Mouse (Mus musculus) bone marrow macrophage, adult 2 months (primary cell): ENCODE results near the gene Dmpk. TPM values are rescaled to one million over a fixed set of nuclear protein-coding genes. Genes with fewer than 3 reads are reported as not detected.

Experiments
- H3K27ac ChIP-seq: 2 replicates; pipeline ENCODE4 v1.5.1; 2012; ENCODE audit warnings: low read depth, low read length; ENCODE audit not compliant: insufficient read depth
- H3K4me1 ChIP-seq: 2 replicates; pipeline ENCODE4 v1.6.1; 2012; ENCODE audit warnings: low read length; ENCODE audit not compliant: control insufficient read depth, insufficient read depth
- H3K4me3 ChIP-seq: 2 replicates; pipeline ENCODE4 v1.5.1; 2012; ENCODE audit warnings: mild to moderate bottlenecking, low read length, moderate library complexity; ENCODE audit not compliant: insufficient read depth
- CTCF ChIP-seq: IDR thresholded peaks from 2 replicates; pipeline ENCODE4 v1.5.1; 2012; ENCODE audit warnings: low read depth, mild to moderate bottlenecking, low read length, moderate library complexity
- POLR2A ChIP-seq: IDR thresholded peaks from 2 replicates; pipeline ENCODE4 v1.6.1; 2012; ENCODE audit warnings: mild to moderate bottlenecking, low read depth, low read length, borderline replicate concordance
- polyA plus RNA-seq: library from polyadenylated mRNA; stranded (reverse); fragments of >200 nt; gene quantifications from 2 replicates; pipeline ENCODE4 v1.2.4, GENCODE M21; 2012; ENCODE audit not compliant: missing spikeins, insufficient read depth, insufficient read length

Dmpk gene
- polyA plus RNA-seq, 1 experiment: 4.2 TPM

DNA sequence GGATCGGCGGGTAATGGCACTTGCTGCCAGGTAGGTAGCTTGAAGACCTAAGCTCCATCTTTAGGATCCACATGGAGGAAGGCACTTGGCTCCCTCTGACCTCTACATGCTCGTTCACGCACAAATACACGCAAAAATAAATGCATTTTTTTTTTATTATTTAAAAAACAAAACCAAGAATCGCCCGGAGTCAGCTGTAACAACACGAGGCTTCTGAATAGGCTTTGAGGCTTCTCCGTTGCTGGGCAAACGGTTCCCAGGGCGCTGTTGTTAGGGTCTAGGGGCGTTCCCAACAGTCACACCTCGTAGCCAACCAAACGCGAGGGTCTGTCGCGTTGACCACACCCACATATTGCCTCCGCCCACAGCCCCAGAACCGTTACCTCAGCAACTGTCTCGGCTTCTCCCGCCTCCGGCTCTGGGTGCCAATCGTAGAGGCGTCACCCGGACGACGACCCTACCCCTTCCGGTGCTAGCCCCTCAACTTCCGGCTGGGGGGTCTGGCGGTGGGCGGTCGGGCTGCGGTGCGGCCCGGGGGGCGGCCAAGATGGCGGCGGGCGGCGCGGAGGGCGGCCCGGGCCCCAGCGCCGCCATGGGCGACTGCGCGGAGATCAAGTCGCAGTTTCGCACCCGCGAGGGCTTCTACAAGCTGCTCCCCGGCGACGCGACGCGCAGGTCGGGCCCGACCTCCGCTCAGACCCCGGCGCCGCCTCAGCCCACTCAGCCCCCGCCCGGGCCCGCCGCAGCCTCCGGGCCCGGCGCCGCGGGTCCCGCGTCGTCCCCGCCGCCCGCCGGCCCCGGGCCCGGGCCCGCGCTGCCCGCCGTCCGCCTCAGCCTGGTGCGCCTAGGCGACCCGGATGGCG lies 7.7 kb upstream of the Dmpk start, which contains the start of gene Dmwd:
TSS of gene Dmwd (plus strand) at position 505 of the 863 bp plus-strand sequence.
- peak within 1 kb of the TSS; percentile 42 for H3K4me3 ChIP-seq
- no peak within 1 kb of the TSS for H3K27ac ChIP-seq
- H3K4me1 ChIP-seq: peaks cover 9% of the 10 kb centered on the region
- TF ChIP-seq POLR2A (no peak), CTCF (no peak)

DNA sequence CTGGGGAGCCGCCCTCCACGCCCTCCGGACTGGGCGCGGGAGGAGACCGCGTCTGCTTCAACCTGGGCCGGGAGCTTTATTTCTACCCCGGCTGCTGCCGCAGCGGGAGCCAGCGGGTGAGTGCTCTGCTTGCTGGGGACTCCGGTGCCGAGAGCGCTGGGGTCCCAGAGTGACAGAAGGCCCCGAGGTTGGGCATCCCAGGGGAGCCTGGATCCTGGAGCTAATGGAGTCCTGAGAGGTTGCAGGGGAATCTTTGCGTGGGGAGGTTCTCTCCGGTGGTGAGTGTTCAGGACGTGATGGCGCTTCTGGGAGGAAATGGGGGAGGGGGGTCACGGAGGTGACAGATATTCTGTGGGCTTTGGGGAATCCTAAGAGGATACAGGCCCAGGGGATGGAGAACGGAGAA lies 7.1 kb upstream of the Dmpk start:
- H3K4me1 ChIP-seq: peaks cover 9% of the 10 kb centered on the region
- H3K4me3 ChIP-seq: peak overlapping the region; percentile 42

DNA sequence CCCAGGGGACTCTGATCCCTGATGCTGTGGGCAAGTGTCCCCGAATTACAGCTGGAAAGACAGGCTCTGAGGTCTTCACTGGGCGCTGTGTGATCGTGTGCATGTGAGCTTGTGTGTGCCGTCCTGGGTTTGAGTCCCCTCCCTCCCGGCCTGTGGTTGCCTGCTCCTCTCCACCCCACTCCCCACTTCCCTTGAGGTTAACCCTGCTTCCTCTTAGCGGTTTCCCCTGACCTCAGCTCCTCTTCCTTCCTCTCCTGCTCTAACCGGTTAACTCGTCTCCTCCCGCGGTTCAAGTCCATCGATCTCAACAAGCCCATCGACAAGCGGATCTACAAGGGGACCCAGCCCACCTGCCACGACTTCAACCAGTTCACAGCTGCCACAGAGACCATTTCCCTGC lies 5.9 kb upstream of the Dmpk start:
- TF ChIP-seq CTCF (no peak), POLR2A (no peak)
- Histone ChIP-seq H3K4me1 (peaks cover 9% of the 10 kb centered on the region), H3K27ac (no peak overlapping the region), H3K4me3 (no peak overlapping the region)

More for the DNA sequence above, 7.1 kb upstream of the Dmpk start:
- H3K27ac ChIP-seq: no peak overlapping the region
- no peak for TF ChIP-seq CTCF
- TF ChIP-seq POLR2A: no peak

DNA sequence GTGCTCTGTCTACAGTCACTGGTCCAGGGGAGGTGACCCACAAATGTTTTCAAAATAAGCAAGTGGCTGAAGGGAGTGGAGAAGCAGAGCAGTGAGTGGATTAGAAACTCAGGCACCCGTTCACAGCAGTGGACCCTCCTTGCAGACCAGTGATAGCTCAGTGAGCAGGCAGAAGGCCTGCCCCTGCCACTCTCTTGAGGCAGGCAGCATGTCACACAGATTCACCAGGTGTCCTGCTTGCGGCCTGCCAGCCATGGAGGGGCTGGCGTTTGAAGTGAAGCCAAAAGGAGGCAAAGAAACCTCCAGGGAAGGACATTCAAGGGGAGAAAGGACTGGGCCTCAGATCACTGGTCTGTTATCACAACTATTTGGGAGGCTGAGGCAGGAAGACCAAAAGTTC lies 4.9 kb upstream of the Dmpk start:
- TF ChIP-seq POLR2A: no peak
- Histone ChIP-seq H3K4me1 (peaks cover 9% of the 10 kb centered on the region), H3K27ac (no peak overlapping the region)

DNA sequence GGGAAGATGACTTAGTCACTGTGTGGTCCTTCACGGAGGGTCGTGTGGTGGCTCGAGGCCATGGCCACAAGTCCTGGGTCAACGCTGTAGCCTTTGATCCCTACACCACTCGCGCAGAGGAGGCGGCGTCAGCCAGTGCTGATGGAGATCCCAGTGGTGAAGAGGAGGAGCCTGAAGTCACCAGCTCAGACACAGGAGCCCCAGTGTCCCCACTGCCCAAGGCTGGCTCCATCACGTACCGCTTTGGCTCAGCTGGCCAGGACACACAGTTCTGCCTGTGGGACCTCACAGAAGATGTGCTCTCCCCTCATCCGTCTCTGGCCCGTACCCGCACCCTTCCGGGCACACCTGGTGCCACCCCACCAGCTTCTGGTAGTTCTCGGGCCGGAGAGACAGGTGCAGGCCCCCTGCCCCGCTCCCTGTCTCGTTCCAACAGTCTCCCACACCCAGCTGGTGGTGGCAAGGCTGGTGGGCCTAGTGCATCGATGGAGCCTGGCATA lies 3.1 kb upstream of the Dmpk start:
- no peak overlapping the region for H3K4me3 ChIP-seq
- TF ChIP-seq CTCF (no peak), POLR2A (no peak)
- H3K4me1 ChIP-seq: peaks cover 20% of the 10 kb centered on the region
- H3K27ac ChIP-seq: no peak overlapping the region

More for the DNA sequence above, 4.9 kb upstream of the Dmpk start:
- H3K4me3 ChIP-seq: no peak overlapping the region

DNA sequence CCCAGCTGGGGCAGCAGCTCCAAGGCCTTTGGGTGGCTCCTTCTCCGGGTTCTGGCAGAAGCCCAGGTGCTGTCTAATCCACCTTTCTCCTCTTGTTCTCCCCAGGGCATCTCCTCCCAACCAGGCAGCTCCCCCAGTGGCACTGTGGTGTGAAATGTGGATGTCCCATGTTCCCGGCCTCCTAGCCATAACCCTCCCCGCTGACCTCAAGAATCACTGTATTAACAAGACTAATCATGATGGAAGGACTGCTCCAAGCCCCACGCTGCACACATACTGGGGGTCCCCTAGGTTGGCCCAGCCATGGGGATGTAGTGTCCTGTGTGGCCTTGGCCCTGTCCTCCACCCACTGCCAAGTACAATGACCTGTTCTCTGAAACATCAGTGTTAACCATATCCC lies 1.5 kb upstream of the Dmpk start:
- no peak overlapping the region for H3K4me3 ChIP-seq
- peaks cover 24% of the 10 kb centered on the region for H3K4me1 ChIP-seq
- TF ChIP-seq CTCF: no peak
- TF ChIP-seq POLR2A: no peak
- no peak overlapping the region for H3K27ac ChIP-seq

DNA sequence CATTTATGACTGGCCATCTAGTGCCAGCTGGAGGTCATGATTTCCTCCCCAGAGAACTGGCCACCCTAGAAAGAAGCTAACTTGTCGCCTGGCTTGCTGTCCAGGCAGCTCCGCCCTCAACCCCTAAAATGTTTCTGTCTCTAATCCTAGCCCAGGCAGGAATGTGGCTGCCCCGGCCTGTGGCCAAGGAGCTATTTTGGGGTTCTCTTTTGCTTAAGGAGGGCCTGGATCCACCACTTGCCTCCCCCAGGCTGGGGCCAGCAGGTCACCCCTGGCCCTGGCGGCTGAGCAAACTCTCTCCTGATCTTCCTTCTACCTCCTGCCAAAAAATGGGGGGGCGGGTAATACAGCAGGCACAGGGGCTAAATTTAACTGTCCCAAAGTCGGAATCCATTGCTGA lies 553 bp upstream of the Dmpk start:
- Histone ChIP-seq H3K4me1 (peaks cover 16% of the 10 kb centered on the region), H3K27ac (no peak overlapping the region)

DNA sequence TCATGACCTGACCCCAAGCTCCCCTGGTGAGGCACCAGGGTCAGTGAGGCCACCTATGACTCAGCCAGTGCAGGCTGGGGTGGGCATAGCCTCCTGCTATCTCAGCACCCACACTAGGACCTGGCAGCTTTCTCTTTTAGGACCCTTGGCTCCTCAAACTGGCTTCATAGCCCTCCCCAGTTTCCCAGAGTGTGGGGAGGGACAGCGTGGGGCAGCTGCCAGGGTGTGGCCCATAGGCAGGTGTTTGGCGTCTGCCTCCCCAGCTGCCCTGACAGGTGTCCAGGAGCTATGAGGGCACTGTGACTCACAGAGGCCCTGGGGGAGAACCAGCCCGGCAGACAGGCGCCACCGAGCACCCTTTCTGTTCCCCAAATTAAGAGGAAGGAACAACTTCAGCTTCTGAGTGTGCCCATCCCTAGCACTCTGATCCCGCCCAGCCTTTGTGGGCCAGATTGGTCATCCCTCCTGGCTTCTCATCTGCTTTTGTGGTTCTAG lies 675 bp downstream of the Dmpk start:
- peaks cover 15% of the 10 kb centered on the region for H3K4me1 ChIP-seq
- H3K4me3 ChIP-seq: peak overlapping the region; percentile 11; the same call in 1 of the 2 replicates
- H3K27ac ChIP-seq: no peak overlapping the region
- TF ChIP-seq POLR2A (no peak), CTCF (no peak)

More for the DNA sequence above, 553 bp upstream of the Dmpk start:
- TF ChIP-seq CTCF: no peak
- TF ChIP-seq POLR2A: no peak
- H3K4me3 ChIP-seq: no peak overlapping the region

DNA sequence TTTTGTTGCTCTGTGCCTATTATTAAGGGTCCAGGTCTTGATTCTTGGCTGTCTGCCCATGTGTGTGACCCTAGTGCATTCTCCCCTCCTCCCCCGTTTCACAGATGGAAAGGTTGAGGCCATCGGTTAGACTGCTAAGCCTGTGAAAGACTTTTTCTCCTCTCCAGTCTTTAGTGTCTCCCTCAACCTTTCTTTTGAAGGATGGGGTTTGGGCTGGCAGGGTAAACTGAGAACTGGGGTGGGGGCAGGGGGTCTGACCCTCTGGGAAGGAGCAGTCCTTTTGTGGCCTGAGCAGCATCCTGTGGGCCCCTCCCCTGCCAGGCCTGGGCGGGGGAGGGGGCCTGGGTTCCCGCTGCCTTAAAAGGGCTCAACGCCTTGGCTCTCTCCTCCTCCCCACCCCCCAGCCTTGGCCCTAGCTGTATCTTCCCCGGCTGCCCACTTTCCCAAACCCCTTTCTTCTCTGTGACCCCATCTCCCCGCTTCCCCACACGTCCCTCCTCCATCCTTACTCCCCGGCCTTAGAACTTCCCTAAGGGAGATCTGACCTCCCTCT lies 1.3 kb downstream of the Dmpk start:
- TF ChIP-seq CTCF (no peak), POLR2A (no peak)
- H3K4me1 ChIP-seq: peaks cover 15% of the 10 kb centered on the region
- no peak overlapping the region for H3K4me3 ChIP-seq
- H3K27ac ChIP-seq: no peak overlapping the region

DNA sequence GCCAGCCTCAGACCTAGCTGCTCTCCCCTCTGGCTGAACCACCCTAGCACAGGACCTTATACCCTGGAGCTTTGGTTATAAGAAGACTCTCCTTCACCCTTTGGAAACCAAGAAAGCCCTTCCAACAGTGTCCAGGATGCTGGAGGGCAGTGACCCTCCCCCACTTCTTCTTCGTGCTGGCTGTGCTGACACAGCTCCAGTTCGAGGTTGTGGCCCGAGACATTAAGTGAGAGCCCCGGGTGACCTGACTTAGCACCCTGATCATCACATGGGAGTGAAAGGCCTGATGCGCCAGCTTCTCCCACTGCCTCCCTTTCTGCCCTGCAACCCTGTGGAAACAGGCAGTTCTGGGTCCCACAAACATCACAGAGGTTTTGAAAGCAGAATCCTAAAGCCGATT lies 1.8 kb downstream of the Dmpk start:
- H3K4me3 ChIP-seq: no peak overlapping the region; the same call in 1 of the 2 replicates
- TF ChIP-seq CTCF: no peak
- TF ChIP-seq POLR2A: no peak
- peaks cover 15% of the 10 kb centered on the region for H3K4me1 ChIP-seq
- no peak overlapping the region for H3K27ac ChIP-seq

DNA sequence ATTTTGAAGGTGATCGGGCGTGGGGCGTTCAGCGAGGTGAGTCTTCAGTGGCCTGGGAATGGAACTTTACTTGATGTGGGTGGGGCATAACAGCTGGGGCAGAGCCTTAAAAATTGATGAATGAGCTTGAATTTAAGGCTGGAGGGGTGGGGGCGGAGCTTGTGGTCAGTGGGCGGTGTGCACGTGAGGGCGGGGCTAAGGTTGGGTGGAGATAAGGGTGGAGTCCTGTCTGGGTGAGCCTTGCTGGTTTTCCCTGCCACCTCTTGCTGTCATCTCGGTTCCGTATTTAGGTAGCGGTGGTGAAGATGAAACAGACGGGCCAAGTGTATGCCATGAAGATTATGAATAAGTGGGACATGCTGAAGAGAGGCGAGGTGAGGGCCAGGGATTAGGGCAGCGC lies 2.4 kb downstream of the Dmpk start:
- H3K27ac ChIP-seq: no peak overlapping the region
- no peak for TF ChIP-seq POLR2A
- H3K4me1 ChIP-seq: peaks cover 15% of the 10 kb centered on the region
- H3K4me3 ChIP-seq: no peak overlapping the region; the same call in 1 of the 2 replicates
